Mouse (Mus musculus) lung, adult 18-20 months (tissue): Measurements from ENCODE around the gene Kl.

ENCODE experiments used
- DNase-seq, 2 experiments: peaks; one replicate each; pipeline ENCODE4 v3.0.0; 2022; ENCODE audit warnings: mixed read lengths in 2 of 2

Gene Kl

DNA sequence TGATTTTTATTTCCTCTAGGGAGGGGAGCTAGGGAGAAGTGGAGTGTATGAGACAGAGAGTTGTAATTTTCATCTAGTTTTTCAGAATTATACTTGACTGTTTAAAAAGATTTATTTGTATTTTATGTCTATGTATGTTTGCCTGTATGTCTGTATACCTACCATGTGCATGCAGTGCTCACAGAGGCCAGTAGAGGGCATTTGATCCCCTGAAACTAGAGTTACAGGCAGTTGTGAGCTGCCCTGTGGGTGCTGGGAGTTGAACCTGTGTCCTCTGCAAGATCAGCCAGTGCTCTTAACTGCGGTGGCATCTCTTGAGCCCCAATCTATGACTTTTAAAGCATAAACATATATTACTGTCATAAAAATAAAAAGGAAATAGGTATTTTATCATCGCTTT, 15.5 kb downstream of the Kl start:
- no peak for DNase-seq

DNA sequence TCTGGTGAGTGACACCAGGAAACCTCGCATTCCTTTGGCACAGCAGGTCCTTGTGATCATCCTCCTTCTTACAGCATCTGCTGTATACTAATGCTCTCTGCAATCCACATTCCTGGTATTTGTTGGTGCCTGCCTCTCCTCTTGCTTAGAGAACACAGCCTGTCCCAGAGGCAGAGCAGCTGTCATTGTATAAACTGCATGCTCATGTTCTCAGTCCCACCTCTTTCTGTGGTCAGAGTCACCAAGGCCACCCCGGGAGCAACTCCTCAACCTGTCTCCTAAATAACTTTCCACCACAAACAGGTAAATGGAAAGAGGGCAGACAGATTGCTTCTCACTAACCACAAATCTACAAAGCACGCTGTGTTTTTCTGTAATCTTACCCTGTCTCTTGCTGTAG, 18.1 kb downstream of the Kl start:
- peak in 1 of 2 experiments; percentile 10 for DNase-seq

DNA sequence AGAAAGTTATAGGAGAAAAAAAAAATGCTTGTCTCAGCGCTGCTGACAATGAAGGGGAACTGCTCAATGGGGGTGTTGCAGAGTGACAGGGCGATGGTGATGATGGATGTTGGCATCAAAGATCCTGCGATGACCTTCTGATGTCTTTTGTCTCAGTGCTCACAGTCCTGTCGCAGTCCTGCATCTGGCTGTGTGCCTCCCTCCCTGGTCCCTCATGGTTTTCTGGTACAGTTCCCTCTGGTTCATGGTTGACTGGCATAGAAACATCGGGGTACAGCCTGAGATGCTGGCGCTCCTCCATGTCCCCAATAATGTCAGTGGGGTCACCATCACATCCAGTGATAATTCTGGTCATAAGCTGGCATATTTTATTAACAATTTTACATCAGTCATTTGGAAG, 18.7 kb downstream of the Kl start:
- no peak for DNase-seq

DNA sequence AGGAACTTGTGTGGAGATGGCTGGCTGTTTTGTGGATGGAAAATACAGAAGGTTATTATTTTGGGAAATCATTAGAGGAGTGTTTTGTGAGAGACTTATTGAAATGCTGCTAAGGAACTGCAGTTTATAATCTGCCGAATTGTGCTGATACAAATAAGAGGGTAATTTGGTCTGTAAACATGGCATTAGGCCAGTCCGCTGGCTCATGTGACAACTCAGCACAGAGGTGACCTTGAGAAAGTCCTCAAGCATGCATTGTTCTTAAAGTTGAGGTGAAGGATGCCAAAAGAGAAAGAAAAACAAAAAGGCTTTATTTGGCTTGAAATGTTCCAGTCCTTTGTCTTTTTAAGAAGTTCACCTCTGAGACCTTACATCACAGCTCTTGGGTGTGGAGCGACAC, 21.8 kb downstream of the Kl start:
- DNase-seq: no peak

DNA sequence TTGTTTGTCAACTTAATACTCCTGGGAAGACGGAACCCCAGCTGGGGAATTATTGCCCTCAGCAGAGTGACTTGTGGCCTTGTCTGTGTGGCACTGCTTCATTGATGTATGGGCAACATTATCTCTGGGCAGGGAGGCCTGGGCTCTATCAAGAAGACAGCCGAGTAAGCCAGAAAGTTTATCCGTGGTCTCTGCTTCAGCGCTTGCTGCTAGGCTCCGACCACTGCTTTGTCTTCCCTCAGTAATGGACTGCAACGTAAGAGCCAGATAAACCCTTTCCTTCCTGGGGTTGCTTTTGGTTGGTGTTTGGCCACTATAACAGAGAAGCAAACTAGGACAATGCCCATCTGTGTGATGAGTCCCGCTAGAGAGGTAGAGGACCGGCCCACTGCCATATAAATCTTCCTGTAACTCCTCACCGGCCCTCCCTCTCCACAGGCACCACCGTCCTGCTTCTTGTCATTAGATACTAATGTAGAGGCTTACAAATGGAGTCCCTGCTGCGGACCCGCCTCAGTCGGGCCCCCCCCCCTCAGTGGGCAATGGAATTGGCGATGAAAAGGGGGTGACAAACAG, 25.1 kb downstream of the Kl start:
- DNase-seq: no peak

DNA sequence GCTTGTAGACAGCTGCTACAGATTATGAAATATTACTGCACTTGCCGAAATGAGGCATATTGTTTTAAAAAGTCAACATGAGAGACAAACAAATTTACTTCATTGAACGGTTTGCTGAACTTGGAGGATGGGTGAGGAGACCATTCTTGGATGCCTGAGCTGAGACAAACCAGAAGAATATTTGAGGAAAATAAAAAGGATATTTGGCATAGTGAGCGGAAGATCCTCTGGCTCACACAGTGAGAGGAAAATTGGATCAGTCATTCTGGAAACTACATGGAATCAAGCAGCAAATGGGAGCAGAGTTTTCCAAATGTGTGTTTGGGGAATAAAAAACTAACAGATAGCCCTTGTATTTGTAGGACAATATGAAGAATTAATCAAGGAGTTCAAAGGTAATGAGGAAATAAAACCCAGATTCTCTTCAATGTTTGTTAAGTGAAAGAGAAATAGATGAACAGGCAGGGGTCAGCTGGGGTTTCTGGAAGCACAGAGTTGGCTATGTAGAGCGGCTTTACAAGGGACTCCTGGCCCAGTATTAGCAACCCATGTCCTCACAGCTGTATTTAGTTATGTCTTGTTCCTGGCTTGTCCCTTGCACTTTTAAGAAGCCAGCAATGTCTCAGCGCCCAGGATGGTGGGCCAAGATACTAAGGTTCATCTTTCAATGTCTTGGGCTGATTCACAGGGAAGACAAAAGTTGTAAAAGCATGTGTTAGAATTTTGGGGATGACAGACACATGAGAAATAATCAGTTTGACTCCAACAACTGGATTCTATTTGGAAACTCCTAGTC, 27.1 kb downstream of the Kl start:
- DNase-seq: peak; percentile 12 to 27

DNA sequence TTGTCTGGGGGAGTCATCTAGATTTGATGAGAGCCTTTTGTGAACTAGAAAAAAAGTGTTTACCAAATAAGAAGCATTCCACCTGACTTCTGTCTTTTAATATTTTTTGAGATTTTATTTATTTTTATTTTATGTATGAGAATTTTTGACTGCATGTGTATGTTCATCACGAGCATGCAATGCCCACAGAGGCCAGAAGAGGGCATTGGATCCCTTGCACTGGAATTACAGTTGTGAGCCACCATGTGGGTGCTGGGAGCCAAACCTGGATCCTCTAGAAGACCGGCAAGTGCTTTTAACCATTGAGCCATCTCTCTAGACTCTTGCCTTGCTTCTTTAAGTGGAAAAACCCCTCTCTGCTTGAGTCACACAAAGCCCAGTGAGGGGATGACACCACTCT, 29.7 kb downstream of the Kl start:
- DNase-seq: no peak

DNA sequence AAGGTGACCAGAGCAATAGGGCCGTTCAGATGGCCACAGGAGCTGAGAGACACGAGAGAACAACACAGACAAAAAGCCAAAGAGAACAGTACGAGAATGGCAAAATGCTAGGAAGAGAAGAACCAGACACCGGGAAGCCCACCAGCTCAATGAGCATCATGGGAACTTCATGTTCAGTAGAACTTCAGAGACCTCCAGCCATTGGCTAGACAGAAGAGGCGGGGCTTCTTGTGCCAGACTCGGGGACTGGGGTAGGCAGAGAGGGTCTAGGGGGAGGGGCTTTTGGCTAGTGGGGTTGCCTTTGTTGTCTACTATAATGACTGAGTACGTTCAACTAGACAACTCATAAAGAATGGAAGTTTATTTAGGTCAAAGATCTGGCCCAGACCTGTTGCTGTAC, 41.7 kb downstream of the Kl start:
- no peak for DNase-seq

DNA sequence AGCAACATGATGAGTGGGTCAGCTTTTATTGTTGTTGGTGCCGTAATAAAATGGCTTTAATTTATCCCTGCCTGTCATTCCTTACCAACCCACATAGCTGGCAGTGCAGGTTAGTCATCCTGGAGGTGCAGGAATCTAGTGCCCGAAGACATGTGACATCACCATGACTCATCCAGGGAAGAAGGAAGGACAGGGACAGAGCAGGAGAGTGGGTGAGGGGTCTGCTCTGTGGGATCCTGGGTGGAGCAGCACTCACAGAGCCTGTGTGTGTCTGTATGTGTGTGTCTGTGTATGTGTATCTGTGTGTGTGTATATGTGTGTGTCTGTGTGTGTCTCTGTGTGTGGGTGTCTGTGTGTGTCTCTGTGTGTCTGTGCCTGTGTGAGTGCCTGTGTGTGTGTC, 44.2 kb downstream of the Kl start:
- no peak for DNase-seq

DNA sequence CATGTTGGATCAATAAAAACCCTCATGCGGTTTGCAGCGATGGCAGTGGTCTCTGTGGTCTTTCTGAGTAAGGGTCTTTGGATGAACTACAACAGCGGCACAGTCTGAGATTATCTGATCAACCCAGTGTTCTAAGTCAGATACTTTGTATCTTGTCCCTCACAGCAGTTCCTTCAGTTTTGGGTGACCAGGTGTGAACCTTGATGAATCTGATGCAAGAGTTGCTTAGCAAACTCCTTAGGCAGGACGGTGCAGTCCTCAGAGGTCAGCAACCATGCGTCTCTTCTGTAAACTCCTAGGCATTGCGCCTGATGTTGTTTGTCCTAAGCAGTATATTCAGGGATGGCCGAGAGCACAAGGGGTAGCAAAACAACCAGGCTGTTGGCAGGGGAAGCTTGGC, 48.7 kb downstream of the Kl start:
- no peak for DNase-seq

DNA sequence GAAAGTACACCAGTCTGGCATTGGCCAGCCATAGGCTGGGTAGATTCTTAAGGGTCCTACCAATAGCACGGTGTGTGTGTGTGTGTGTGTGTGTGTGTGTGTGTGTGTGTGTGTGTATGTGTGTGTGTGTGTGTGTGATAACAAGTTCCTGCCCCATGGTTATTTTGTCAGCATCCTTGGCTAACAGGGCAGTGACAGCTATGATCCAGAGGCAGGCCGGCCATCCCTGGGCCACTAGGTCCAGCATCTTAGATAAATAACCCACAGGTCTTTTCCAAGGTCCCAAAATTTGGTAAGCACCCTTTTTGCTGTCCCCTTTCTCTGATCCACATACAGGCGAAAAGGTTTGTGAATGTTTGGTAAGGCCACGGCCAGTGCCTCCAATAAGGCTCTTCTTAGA, 49.6 kb downstream of the Kl start:
- DNase-seq: no peak

DNA sequence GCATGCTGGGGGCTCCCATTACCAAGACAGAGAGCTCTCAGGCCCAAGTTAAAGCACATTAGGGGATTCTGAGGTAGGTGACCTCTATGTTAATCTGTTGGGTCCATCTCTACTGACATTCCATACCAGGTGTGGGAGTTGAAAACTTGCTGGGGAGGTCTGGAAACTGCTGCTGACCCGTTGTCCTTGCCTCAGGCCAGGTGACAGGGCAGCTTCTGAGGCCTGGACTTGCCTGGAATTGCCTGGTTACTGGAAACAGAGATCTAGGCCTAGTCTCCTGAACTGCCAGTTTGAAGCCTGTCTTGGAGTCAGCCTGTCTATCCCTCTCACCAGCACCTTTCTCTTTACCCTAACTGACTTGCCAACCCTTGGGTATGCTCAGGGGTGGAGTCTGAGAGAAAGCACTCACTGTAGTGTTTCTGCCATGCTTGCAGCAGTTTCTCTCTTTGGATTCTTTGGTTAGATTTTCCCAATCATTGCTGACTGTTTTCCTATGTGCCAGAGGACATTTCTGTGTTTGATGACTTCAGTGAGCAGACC, 51.9 kb downstream of the Kl start:
- DNase-seq: no peak

DNA sequence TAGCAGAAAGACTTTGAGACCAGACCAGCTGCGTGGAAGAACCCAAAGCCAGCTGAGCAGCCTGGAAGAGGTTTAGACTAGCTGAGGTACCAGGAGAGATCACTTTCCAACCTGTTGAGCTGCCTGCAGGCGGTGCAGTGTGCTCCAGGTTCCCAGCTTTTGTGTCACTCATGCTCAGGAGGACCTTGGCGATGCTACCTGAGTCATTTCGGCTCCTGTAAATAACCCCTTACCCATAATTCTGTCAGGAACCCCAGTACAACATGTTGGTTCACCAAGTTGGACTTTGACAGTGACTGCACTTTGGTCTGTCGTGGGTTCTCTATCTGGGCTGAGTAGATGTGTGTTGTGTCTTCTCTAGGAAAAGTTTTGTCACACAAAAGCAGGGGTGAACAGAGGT, 66.0 kb downstream of the Kl start:
- no peak for DNase-seq

DNA sequence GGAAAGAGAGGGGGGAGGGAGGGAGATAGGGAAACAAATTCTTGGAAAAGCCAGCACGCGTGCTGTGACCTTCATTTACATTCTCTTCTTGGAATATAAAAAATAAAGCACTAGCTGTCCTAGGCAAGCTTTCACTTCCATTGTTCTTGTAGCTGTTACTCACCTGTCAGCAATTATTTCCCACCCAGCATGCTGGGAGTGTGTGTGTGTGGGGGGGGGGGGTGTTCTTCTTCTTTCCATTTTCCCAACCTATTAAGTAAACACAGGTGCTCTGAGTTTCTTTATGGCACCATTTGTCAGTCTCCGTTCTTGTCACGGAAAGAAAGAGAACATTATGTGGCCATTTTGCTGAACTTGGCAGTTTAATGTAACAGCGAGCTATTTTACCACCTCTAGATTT, 66.6 kb downstream of the Kl start:
- no peak for DNase-seq

DNA sequence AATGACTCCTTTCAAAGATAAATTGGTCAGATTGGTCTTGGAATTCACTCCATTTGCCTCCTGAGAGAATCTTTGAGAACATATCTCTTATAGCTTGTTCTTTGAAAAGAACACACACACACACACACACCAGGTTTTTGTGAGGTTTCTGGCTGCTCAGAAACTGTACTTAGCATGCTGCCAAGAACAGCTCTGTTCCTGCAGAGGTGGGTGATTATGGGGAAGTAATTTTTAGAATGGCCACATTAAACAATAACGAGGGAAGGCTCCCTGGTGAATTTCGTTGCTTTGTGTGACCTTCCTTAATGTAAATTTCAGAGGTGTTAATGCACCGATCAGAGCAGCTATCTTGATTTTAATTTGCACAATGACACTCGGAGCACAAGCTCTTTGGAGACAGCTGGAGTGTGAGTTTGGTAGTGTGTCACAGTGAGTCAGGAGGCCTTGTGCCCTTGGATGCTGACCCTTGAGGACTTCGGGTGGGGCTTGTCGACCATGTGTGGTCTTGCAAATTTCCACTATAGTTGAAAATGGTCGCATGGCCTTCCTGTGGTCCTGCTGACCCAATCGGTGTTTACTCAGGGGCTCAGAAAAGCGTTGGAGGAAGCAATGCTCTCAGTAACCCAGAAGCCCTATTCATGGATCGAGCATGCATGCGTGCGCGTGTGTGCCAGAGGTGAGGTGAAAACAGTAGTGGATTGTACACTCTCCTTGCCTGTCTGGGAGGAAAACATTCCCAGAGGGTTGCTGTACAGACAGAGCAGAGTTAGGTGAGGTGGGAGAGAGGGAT, 67.8 kb downstream of the Kl start:
- DNase-seq: no peak

DNA sequence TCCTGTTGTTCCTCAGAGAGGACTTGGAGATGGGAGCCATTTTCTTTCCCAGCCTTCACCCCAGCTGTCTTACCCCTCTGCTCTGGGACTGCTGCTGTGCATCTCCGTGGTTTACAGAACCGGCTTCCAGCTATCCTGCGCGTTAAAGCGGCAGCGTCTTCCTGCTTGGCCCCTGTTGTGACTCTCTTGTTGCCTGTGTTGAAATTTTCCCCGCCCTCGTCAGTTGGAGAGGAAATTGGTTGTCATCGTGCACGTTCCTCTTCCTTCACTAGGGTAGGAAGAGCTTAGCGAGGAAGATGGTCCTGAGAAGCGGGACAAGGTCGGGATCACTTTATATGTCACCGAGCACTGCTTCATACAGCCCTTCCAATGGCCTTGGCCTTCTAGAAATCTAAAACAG, 68.4 kb downstream of the Kl start:
- peak; percentile 15 to 34 for DNase-seq

DNA sequence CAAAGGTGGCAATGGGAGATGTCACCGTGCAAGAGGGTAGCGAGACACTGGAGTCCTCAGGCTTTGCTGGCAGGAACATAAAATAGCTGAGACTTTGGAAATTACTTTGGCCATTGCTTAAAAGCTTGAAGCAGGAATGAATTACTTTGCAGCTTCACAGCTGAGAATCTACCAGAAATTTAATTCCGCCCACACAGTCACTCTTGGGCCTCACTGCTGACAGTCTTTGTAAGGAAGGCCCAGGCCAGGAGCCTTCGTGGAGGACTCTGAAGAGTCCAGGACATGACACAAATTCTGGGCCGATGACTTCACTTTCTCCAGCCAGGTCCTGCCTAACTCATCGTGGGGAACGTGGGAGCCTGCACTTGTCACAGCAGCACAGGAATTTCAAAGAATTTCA, 69.6 kb downstream of the Kl start:
- no peak for DNase-seq

DNA sequence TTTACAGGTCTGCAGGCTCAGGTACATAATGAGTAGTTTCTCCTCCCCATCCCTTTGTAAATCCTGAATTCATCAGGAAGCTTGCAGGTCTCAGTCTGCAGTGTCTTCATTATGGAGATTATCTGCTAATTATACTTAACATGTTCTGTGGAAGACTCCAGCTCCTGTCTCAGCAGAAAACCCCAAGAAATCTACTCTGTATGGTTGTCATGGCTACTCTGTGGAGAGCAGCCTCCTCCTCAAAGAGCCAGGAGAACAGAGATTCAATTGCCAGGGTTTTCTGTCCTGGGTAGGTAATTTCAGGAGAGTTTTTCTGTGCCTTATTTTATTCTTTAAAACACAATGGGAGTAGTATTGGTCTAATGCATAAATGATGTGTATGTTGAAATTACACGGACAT, 70.5 kb downstream of the Kl start:
- DNase-seq: no peak

DNA sequence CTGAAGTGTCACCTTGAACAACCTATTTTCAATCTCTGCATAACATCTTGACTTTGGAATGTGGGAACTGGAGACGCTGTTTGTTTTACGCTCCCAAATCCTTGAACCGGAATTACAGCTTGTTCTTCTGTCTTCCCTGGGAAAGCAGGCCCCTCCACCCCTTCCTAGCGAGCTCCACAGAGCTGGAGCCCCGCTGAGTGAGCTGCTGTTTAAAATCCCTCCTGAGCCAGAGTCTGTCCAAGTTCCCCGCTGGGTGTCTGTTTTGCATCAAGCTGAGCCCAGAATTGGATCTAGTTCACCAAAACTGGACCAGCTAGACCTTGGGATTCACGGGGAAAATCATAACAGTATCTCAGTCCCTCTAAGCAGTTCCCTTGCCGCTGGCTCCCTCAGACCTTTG, 71.1 kb downstream of the Kl start:
- DNase-seq: peak; percentile 9 to 39

DNA sequence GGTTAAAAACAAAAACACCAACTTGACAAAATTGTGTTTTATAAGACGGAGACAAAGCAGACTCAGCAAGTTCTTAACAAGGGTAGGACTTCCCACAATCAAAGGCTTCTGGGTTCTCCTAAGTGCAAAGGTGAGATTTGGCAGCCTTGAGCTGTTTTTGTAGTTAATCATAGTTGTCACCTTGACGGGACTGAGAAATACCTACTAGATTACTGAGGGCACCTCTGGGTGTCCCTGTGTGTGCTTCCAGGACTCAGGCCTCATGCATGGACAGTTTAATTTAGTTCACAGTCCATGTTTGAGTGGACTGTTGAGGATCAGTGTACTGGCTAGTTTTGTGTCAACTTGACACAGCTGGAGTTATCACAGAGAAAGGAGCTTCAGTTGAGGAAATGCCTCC, 72.1 kb downstream of the Kl start:
- DNase-seq: no peak

DNA sequence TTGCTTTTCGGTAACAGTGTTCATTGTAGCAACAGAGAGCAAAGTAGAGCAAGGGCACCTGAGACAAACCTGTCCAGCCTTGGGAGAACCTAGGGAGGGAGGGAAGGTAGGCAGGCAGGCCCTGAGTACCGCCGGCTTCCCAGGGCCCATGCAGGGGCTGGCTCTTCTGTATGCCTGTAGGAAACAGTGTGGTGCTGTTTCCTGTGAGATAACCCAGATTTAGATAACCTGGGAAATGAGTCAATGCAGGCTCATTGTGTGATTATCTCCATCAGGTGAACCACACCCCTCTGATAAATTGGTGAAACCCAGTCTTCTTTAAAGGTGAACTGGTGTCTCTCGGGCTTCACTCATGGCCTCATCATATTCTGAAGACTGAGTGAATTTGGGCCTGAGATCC, 73.7 kb downstream of the Kl start:
- DNase-seq: no peak

DNA sequence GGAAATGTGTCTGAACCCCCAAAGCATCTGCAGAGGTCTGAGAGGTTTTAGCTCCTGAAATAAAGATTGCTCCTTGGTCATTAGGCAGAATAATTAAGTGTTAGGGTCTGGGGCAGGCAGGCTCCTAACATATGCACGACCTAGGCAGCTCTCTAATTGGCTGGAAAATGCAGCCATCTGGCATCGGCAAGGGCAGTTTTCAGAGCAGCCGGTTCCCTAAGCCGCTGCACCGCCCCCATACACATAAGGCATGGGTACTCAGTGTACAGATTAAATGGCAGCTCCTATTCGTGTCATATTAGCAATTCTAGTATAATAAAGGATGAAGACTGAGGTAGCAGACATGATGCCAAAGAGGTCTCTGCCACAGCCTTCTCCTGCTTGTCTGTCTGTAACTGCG, 74.8 kb downstream of the Kl start:
- DNase-seq: no peak

DNA sequence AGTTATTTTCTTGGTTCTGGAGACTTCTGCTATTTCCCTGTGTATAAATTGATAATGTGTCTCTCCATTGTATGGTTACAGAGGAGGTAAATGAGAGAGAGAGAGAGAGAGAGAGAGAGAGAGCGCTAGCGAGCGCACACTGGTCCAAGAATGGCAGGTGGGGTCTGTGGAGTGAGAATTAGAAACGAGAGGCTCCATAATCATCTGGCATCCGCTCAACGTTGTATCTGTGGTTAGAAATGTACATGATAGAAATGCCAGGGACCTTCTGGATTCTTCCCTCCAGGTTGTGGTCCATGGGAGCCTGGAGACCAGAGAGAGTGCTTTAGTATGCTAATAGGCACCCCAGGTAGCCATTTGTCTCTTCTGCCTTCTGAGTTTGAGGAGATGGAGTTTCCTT, 76.5 kb downstream of the Kl start:
- no peak for DNase-seq
